8 mouse cellular contexts compared by ENCODE assay signal in genomic region chr4:129697191-129697590, GRCm38 (mm10). TPM values are rescaled to one million over a fixed set of nuclear protein-coding genes. Genes with fewer than 3 reads are reported as not detected.
DNase-seq lines count a peak whose midpoint lies in the region; ATAC-seq and TF ChIP-seq lines count a peak whose summit lies in the region.

No protein-coding gene starts in this region.

- no peak for TF ChIP-seq POLR2A in kidney, adult 2 months (IDR thresholded peaks at IDR 0.05; ENCODE audit: low read depth, low read length)

- no peaks in the 10 kb centered on the region for H3K9me3 ChIP-seq in hindbrain, embryonic 14.5 days (ENCODE audit: control insufficient read depth, low read length)
- H3K9me3 ChIP-seq in midbrain, embryonic 14.5 days (ENCODE audit: control insufficient read depth, low read length), result no peaks in the 10 kb centered on the region

- H3K36me3 ChIP-seq in kidney, adult 2 months (ENCODE audit: control insufficient read depth, insufficient read depth, low read length), result no peaks in the 10 kb centered on the region
- H3K36me3 ChIP-seq in hindbrain, embryonic 14.5 days (replicated peaks; ENCODE audit: control insufficient read depth, insufficient read depth), result peaks cover 27% of the 10 kb centered on the region
- peaks cover 21% of the 10 kb centered on the region for H3K36me3 ChIP-seq in midbrain, embryonic 14.5 days (ENCODE audit: control insufficient read depth, insufficient read depth, low read length)

- H3K27ac ChIP-seq in kidney, adult 2 months (ENCODE audit: insufficient read depth, low read depth, low read length), result peak overlapping the region; percentile 47; the same call in 1 of the 2 replicates
- no peak overlapping the region for H3K27ac ChIP-seq in brown adipose tissue, adult 24 weeks (replicated peaks; ENCODE audit: low read depth, low read length)
- H3K27ac ChIP-seq in hindbrain, embryonic 14.5 days, result peak overlapping the region; percentile 94
- H3K27ac ChIP-seq in midbrain, embryonic 14.5 days (replicated peaks; ENCODE audit: low read depth, low read length), result peak overlapping the region; percentile 98

- no peaks in the 10 kb centered on the region for H3K27me3 ChIP-seq in kidney, adult 2 months (replicated peaks; ENCODE audit: control insufficient read depth, insufficient read depth, low read length)
- no peaks in the 10 kb centered on the region for H3K27me3 ChIP-seq in hindbrain, embryonic 14.5 days (ENCODE audit: control insufficient read depth, insufficient read depth, low read length)
- no peaks in the 10 kb centered on the region for H3K27me3 ChIP-seq in midbrain, embryonic 14.5 days (ENCODE audit: control insufficient read depth, insufficient read depth, low read length)

- no peak for DNase-seq in kidney, adult 2 months
- no peak for DNase-seq in kidney, adult 18-20 months
- no peak for DNase-seq in hindbrain, embryonic 14.5 days (ENCODE audit: low spot score)
- peak; percentile 49 for DNase-seq in midbrain, embryonic 14.5 days
- DNase-seq in right cerebral cortex, adult 18-20 months, result no peak
- no peak for DNase-seq in cerebellum, adult 11 months
- DNase-seq in B cell, adult 2 months, result no peak

- H3K4me3 ChIP-seq in kidney, adult 2 months (ENCODE audit: insufficient read depth, low read depth, low read length), result no peak overlapping the region
- peak overlapping the region; percentile 91 for H3K4me3 ChIP-seq in brown adipose tissue, adult 24 weeks (ENCODE audit: insufficient read depth, low read depth, low read length)
- H3K4me3 ChIP-seq in hindbrain, embryonic 14.5 days (replicated peaks; ENCODE audit: low read length), result peak overlapping the region; percentile 59
- peak overlapping the region; percentile 65 for H3K4me3 ChIP-seq in midbrain, embryonic 14.5 days (replicated peaks; ENCODE audit: low read depth, low read length)

- no peak for TF ChIP-seq CTCF in kidney, adult 2 months (conservative IDR thresholded peaks at IDR 0.05; ENCODE audit: insufficient read depth, insufficient read length, low read depth, low read length)

- WGBS in kidney, adult 2 months, result 84% methylated on average over 7 of the region's 7 CpGs
- 84% methylated on average over 7 of the region's 7 CpGs for WGBS in hindbrain, embryonic 14.5 days
- 81% methylated on average over 7 of the region's 7 CpGs for WGBS in midbrain, embryonic 14.5 days

- H3K4me2 ChIP-seq in hindbrain, embryonic 14.5 days (replicated peaks), result peak overlapping the region; percentile 56
- H3K4me2 ChIP-seq in midbrain, embryonic 14.5 days (ENCODE audit: low read length), result peak overlapping the region; percentile 66

- H3K4me1 ChIP-seq in kidney, adult 2 months (ENCODE audit: control insufficient read depth, insufficient read depth, low read length), result peaks cover 4% of the 10 kb centered on the region; the same call in 1 of the 2 replicates
- H3K4me1 ChIP-seq in brown adipose tissue, adult 24 weeks (ENCODE audit: control insufficient read depth, insufficient read depth, insufficient read length, low read length), result no peaks in the 10 kb centered on the region
- peaks cover 34% of the 10 kb centered on the region for H3K4me1 ChIP-seq in hindbrain, embryonic 14.5 days (replicated peaks; ENCODE audit: control insufficient read depth, insufficient read depth, low read length)
- H3K4me1 ChIP-seq in midbrain, embryonic 14.5 days (ENCODE audit: control insufficient read depth, insufficient read depth, low read length), result peaks cover 22% of the 10 kb centered on the region

- ATAC-seq in hindbrain, embryonic 14.5 days (ENCODE audit: low FRiP score), result no peak
- ATAC-seq in midbrain, embryonic 14.5 days (ENCODE audit: low FRiP score, low TSS enrichment), result no peak

- H3K9ac ChIP-seq in hindbrain, embryonic 14.5 days, result peak overlapping the region; percentile 71
- H3K9ac ChIP-seq in midbrain, embryonic 14.5 days (replicated peaks; ENCODE audit: low read length), result peak overlapping the region; percentile 73

RNA-seq across cellular contexts. Expression of gene Tmem39b, which starts 0.6 kb away (rescaled TPM):
- 28.5 and 34.0 TPM in 2 replicates for polyA plus RNA-seq in kidney, adult 2 months (2012; rRNA removed)
- polyA plus RNA-seq in brown adipose tissue, adult 24 weeks (2012; ENCODE audit: insufficient read depth, insufficient read length, missing spikeins), result 5.4 and 7.3 TPM in 2 replicates
- 25.6 and 29.5 TPM in 2 replicates for polyA plus RNA-seq in hindbrain, embryonic 14.5 days (2014; fragmentation: Nextera tagmentation; extraction: Ambion mirVana)
- polyA plus RNA-seq in midbrain, embryonic 14.5 days (2014; fragmentation: Nextera tagmentation; extraction: Ambion mirVana), result 43.5 and 48.6 TPM in 2 replicates

RNA-seq across cellular contexts. Expression of gene Kpna6, which starts 24.6 kb away (rescaled TPM):
- polyA plus RNA-seq in kidney, adult 2 months (2012; rRNA removed), result 35.0 and 39.0 TPM in 2 replicates
- 45.7 and 75.5 TPM in 2 replicates for polyA plus RNA-seq in brown adipose tissue, adult 24 weeks (2012; ENCODE audit: insufficient read depth, insufficient read length, missing spikeins)
- 16.3 and 21.3 TPM in 2 replicates for polyA plus RNA-seq in hindbrain, embryonic 14.5 days (2014; fragmentation: Nextera tagmentation; extraction: Ambion mirVana)
- 16.2 and 17.1 TPM in 2 replicates for polyA plus RNA-seq in midbrain, embryonic 14.5 days (2014; fragmentation: Nextera tagmentation; extraction: Ambion mirVana)

RNA-seq across cellular contexts. Expression of gene Khdrbs1, which starts 44.9 kb away (rescaled TPM):
- 16.0 TPM in 2 replicates for polyA plus RNA-seq in kidney, adult 2 months (2012; rRNA removed)
- 16.9 and 23.4 TPM in 2 replicates for polyA plus RNA-seq in brown adipose tissue, adult 24 weeks (2012; ENCODE audit: insufficient read depth, insufficient read length, missing spikeins)
- 120 and 125 TPM in 2 replicates for polyA plus RNA-seq in hindbrain, embryonic 14.5 days (2014; fragmentation: Nextera tagmentation; extraction: Ambion mirVana)
- polyA plus RNA-seq in midbrain, embryonic 14.5 days (2014; fragmentation: Nextera tagmentation; extraction: Ambion mirVana), result 119 and 154 TPM in 2 replicates

RNA-seq across cellular contexts. Expression of gene Txlna, which starts 56.3 kb away (rescaled TPM):
- 22.7 and 24.3 TPM in 2 replicates for polyA plus RNA-seq in kidney, adult 2 months (2012; rRNA removed)
- 13.5 and 15.8 TPM in 2 replicates for polyA plus RNA-seq in brown adipose tissue, adult 24 weeks (2012; ENCODE audit: insufficient read depth, insufficient read length, missing spikeins)
- polyA plus RNA-seq in hindbrain, embryonic 14.5 days (2014; fragmentation: Nextera tagmentation; extraction: Ambion mirVana), result 48.5 and 52.9 TPM in 2 replicates
- polyA plus RNA-seq in midbrain, embryonic 14.5 days (2014; fragmentation: Nextera tagmentation; extraction: Ambion mirVana), result 37.4 and 64.1 TPM in 2 replicates
